Mouse (Mus musculus) 3134 (cell line): Measurements from ENCODE around the gene Polr2e.

Experiments used
- DNase-seq: peaks from one replicate; pipeline ENCODE4 v3.0.0-alpha.2; 2011; ENCODE audit warnings: low spot score; ENCODE audit not compliant: insufficient read length; ENCODE audit errors: extremely low read depth

Polr2e gene

DNA sequence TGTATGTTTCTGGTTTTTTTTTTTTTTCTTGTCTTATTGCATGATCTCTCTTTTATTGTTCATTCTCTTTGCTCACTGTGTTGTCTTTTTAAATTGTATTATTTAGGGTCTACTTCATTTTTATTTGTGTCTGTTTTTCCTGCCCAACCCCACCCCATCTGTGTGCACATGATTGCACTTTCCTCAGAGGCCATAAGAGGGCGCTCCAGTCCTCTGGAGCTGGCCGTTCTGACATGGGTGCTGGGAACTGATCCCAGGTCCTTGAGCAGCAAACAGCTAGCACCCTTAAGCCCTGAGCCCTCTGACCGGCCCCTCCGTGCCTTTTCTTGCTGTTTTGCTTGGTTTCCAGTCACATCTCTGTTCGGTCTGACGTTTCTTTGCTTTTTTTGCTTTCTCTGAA, 48.0 kb downstream of the Polr2e start:
- DNase-seq = no peak

DNA sequence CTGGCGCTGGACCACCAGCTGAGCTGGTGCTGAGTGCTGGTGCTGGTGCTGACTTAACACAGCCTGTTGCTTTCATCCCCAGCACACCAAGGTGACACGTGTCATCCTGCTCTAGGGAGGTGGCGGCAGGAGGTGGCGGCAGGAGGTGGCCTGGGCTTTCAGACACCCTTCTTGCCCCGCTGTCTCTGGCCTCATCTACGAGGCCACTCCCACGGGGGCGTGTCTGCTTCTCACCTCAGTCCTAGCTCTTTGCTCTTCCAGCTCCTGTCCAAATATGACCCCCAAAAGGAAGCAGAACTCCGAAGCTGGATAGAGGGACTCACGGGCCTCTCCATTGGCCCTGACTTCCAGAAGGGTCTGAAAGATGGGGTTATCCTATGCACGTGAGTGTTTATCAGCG, 48.5 kb downstream of the Polr2e start:
- DNase-seq = no peak

DNA sequence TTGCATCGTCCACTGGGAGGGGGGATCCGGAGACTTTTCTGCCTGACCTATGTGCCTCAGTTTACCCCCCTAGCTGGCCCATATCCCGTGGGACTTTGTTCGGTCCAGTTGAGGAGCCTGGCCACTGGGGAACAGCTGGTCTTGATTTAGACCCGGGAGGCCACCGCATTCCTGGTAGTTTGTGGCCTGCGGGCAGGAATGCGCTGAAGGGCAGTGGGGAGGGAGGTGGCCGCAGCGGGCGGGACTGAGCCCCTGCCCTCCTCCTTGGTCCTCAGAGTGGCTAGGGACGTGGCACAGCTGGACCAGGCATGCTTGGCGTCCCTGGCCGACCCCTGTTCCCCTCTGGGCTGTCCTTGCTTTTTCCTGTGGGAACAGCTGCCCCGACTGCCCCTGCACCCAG, 49.7 kb downstream of the Polr2e start:
- peak; percentile 85 for DNase-seq

DNA sequence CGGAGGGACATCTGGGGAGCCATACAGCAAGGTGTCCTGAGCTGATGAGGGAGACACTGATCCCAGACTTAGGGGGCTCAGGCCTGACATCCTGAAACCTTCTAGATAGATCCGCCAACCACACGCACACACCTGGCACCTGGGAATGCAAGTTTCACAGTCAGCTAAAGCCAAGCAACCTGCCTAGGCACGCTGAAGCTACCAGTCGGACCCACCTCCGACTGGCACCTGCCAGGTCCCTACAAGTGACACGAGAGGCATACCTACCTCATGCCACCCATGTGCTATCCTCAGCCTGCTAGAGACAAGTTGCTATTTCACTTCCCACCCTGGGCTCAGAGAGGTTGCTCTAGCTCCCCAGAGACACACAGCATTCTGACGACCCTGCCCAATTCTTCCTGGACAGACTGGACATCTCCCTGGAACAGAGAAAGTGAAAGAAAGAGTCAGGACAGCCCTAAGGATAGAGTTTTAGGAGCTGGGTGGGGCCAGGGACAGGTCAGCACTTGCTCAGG, 50.3 kb downstream of the Polr2e start:
- no peak for DNase-seq

DNA sequence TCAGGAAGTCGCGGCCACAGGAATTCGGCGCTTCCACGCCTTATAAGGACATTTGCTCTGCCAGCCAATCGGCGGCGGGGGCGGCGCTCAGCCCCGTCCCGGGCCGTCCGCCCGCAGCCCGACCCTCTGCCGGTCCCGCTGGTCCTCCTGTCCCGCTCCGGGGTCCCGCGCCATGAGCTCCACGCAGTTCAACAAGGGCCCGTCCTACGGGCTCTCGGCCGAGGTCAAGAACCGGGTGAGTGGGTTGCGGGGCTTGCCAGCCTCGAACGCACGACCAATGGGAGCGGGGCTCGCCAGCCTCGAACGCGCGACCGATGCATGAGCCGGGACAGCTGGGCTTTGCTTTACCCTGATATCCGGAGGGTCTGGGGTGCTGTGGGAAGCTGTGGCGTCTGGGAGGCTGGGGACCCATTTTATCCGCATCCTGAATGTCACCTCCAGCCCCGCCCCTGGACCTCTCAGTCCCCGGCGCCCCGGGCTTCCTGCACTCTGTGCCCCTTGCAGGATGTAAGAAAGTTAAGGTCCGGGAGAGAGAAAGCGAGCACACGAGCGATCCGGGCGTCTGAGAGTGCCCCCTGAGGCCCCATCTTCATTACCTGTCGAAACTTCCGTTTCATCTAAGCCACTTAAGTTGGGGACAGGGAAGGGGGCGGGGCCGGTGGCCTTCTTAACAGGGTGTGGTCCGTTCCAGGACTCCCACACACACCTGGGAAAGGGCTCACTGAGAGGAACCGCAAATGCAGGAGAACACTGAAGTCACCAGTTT, 50.9 kb downstream of the Polr2e start, which contains the start of gene Cnn2:
TSS of gene Cnn2 (plus strand) at position 79 of the 766 bp plus-strand sequence.
- DNase-seq = peak; percentile 86

DNA sequence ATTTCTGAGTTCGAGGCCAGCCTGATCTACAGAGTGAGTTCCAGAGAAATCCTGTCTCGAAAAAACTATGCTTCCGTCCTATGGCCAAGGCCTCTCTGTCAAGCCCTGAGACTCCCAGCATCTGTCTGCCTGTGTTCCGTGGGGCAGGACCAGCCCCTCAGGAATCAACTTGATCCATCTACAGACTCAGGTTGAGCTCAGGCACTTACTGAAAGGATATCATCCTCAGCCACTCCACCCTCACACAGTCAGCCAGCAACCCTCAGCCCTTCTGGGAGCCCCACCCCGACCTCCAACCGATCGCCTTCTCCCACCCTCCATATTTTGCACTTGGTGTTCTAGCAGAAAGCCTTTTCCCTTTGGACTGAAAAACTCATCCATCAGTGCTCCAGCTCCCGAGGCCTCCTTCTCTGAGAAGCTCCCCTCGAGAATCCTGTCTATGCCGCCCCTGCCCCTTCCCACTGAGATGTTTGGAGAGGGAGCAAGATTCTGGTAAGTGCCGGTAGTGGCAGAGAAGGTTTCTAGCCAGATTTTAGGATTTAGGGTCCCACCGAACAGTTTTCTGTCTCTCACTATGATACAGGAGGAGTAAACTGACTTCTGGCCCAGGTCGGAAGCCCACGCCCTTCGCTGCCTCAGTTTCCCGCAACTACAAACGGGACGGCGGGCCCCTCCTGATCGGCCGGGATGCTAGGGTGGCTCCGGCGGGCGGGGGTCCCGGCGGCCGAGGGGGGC, 51.7 kb downstream of the Polr2e start:
- peak; percentile 66 for DNase-seq

DNA sequence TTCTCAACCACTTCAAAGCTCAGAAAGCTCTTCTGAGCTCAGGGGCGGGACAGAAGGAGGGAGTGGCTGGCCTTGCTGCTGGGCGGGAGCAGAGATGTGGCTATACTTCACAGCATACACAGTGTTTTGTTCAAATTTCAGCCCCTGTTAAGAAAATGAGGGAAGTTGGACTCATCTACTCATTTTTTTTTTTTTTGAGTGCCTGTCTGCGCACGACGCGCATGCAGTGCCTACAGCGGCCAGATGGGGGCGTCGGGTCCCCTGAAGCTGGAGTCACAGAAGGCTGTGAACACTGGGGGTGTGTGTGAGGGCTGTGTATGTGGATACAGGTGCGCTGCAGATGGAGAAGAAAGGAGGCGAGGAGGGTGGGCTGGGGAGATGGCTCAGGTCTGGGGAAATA, 52.6 kb downstream of the Polr2e start:
- DNase-seq = peak; percentile 93

DNA sequence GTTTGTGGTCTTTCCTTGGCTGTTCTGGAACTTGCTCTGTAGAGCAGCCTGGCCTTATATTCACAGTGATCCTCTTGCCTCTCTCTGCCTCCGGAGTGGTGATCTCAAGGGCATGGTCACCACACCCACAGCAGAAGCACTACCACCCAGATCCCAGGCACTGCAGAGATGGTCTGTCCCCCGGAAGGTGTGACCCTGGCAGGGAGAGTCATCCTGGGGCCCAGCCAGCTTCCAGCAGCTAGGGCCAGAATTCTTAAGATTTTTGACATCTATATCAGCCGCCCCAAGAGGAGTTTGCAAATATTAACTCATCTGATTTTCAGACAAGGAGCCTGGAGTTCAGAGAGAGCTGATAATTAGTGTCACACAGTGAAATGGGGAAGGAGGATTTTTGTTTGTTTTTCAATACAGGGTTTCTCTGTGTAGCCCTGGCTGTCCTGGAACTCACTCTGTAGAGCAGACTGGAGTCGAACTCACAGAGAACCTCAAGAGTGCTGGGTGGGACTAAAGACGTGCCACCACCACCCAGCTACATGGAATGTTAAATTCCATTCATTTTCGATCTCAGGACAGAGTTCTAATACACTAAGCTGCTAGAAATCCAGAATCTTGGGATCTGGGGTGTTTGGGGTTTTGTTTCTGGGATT, 53.2 kb downstream of the Polr2e start:
- DNase-seq = peak; percentile 79
